Comparison of ENCODE assay signal across 36 mouse cellular contexts in the genomic region with DNA sequence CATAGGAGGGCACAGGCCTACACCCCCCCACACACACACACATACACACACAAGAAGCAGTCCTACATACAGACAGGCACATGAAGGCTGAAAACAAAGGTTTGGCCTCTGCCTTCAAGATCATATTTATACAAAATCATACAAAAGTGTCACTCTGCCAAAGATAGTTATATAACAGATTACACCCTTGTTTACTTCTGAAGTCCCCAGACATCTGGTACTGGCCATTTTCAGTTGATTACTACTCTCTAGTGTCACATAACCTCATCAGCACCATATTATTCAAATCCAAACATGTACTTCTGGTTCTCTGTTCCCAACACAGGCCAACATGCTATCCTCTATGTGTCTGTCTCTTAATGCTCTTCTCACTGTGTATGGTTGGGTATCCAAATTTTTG.
"Had no signal": no experiment of that assay in that cellular context is flagged by ENCODE, and none has a peak within 500 bp of the region (broad histone marks: within the 10 kb centered on the region; RNA-seq: fewer than 3 reads in every experiment).

No protein-coding gene starts in this region.

- H3K9ac ChIP-seq: heart, embryonic 12.5 days; heart, embryonic 13.5 days; heart, embryonic 15.5 days; hindbrain, embryonic 12.5 days; hindbrain, embryonic 13.5 days; hindbrain, embryonic 14.5 days; hindbrain, embryonic 15.5 days; intestine, embryonic 15.5 days; kidney, embryonic 15.5 days had no signal

- H3K4me2 ChIP-seq: heart, embryonic 11.5 days; heart, embryonic 12.5 days; heart, embryonic 13.5 days; heart, embryonic 15.5 days; hindbrain, embryonic 12.5 days; hindbrain, embryonic 13.5 days; hindbrain, embryonic 14.5 days; hindbrain, embryonic 15.5 days; intestine, embryonic 15.5 days; kidney, embryonic 15.5 days had no signal

- ATAC-seq: hindbrain, embryonic 16.5 days; hindbrain, postnatal 0 days; inflammation-experienced regulatory T-cells, adult 6 months; intestine, embryonic 15.5 days; intestine, embryonic 16.5 days; intestine, postnatal 0 days had no signal

- H3K4me3 ChIP-seq: heart, adult 2 months; heart, embryonic 10.5 days; heart, embryonic 12.5 days; heart, embryonic 13.5 days; heart, embryonic 15.5 days; hindbrain, embryonic 10.5 days; hindbrain, embryonic 12.5 days; hindbrain, embryonic 13.5 days; hindbrain, embryonic 15.5 days; intestine, embryonic 15.5 days; kidney, embryonic 15.5 days; layer of hippocampus, adult 2 months had no signal

- DNase-seq: heart, adult 18-20 months; heart, adult 2 months; heart, postnatal 10 days; heart, postnatal 14 days; heart, postnatal 36 days; heart, postnatal 4 days; kidney, adult 11 months; kidney, adult 18-20 months; kidney, adult 2 months; kidney, adult 8-10 months; kidney, adult 9 months; kidney, postnatal 10 days; kidney, postnatal 14 days; kidney, postnatal 25 days; kidney, postnatal 36 days; kidney, postnatal 4 days; layer of hippocampus, adult 9-11 months had no signal

- H3K27ac ChIP-seq: heart, adult 2 months; heart, embryonic 10.5 days; heart, embryonic 13.5 days; heart, embryonic 15.5 days; hindbrain, embryonic 10.5 days; hindbrain, embryonic 12.5 days; hindbrain, embryonic 13.5 days; hindbrain, embryonic 14.5 days; hindbrain, embryonic 15.5 days; hindbrain, postnatal 0 days; intestine, embryonic 15.5 days; kidney, embryonic 15.5 days; kidney, postnatal 0 days; layer of hippocampus, adult 2 months had no signal

- H3K4me1 ChIP-seq: heart, embryonic 10.5 days; heart, embryonic 12.5 days; heart, embryonic 13.5 days; heart, embryonic 15.5 days; hindbrain, embryonic 10.5 days; hindbrain, embryonic 12.5 days; hindbrain, embryonic 13.5 days; hindbrain, embryonic 15.5 days; intestine, embryonic 15.5 days; kidney, embryonic 15.5 days had no signal

- H3K36me3 ChIP-seq: heart, embryonic 10.5 days; heart, embryonic 12.5 days; heart, embryonic 13.5 days; heart, embryonic 15.5 days; hindbrain, embryonic 10.5 days; hindbrain, embryonic 12.5 days; hindbrain, embryonic 13.5 days; hindbrain, embryonic 15.5 days; intestine, embryonic 15.5 days; kidney, embryonic 15.5 days had no signal

- H3K9me3 ChIP-seq: heart, embryonic 10.5 days; heart, embryonic 12.5 days; heart, embryonic 13.5 days; heart, embryonic 15.5 days; hindbrain, embryonic 10.5 days; hindbrain, embryonic 12.5 days; hindbrain, embryonic 13.5 days; hindbrain, embryonic 15.5 days; intestine, embryonic 15.5 days; kidney, embryonic 15.5 days had no signal

- H3K27me3 ChIP-seq: heart, embryonic 12.5 days; heart, embryonic 13.5 days; heart, embryonic 15.5 days; hindbrain, embryonic 12.5 days; hindbrain, embryonic 13.5 days; hindbrain, embryonic 15.5 days; intestine, embryonic 15.5 days; kidney, embryonic 15.5 days had no signal
